Mouse (Mus musculus): ENCODE measurements around the gene Kansl1l. TPM values are rescaled to one million over a fixed set of nuclear protein-coding genes. Genes with fewer than 3 reads are reported as not detected.

Gene Kansl1l
- 2.6 and 5.6 TPM in 2 replicates for polyA plus RNA-seq (2012; ENCODE audit: low replicate concordance)

DNA sequence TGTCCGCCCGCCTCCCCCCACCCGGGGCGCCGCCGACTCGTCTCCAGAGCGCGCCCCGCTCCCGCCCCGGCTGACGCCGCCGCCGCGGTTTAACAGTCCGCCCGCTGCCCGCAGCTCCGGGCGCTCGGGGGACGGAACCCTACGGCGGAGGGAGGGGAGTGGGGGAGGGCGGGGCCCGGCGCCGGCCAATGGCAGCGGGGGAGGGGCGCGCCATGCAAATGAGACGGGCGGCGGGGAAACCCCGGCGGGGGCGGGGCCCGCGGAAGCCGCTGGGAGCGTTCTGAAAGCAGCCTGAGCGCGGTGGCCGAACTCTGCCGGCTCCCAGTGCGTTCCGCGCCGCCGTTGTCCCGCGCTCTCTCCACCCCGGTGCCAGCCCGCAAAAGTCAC, at the start of gene Kansl1l:
Gene Kansl1l (minus strand): TSS at position 110 of the 387 bp plus-strand sequence.

DNA sequence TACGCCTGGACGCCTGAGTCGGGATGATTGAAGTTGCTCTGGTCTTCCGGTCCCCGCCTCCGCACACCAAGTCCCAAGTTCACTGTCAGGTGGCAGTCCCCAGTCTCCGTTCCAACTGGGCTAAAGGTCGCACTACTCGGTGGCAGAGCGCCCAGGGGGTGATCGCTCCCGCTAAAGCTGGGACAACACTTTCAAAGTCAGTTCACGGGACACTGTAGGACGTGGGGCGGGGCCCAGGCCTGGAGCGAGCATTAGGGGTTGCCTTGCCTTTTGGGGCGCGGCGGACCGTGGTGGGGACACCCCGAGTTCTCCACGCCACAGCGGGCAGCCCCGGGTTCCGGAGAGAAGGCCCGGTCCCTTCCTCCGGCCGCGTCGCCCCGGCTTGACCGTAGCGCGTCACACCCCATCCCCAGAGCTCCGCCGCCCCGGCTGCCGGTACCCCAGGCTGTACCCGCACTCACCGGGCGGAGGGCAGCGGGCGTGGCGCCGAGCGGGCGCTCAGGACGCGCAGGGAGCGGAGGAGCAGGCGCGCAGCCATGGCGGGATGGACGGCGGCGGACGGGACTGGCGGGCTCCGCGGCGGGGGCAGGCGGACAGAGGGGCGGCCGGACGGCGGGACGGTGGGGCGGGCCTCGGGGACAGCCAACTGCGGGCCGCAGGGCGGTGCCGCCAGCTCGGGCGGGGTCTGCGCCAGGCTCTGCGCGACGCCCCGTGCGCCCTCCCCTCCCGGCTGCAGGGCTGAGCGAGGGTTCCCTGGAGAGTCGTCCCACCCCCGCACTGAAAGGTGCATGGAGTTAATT, 45.5 kb upstream of the Kansl1l start, which contains the start of gene Acadl:
Gene Acadl (minus strand): TSS at position 566 of the 800 bp plus-strand sequence.

DNA sequence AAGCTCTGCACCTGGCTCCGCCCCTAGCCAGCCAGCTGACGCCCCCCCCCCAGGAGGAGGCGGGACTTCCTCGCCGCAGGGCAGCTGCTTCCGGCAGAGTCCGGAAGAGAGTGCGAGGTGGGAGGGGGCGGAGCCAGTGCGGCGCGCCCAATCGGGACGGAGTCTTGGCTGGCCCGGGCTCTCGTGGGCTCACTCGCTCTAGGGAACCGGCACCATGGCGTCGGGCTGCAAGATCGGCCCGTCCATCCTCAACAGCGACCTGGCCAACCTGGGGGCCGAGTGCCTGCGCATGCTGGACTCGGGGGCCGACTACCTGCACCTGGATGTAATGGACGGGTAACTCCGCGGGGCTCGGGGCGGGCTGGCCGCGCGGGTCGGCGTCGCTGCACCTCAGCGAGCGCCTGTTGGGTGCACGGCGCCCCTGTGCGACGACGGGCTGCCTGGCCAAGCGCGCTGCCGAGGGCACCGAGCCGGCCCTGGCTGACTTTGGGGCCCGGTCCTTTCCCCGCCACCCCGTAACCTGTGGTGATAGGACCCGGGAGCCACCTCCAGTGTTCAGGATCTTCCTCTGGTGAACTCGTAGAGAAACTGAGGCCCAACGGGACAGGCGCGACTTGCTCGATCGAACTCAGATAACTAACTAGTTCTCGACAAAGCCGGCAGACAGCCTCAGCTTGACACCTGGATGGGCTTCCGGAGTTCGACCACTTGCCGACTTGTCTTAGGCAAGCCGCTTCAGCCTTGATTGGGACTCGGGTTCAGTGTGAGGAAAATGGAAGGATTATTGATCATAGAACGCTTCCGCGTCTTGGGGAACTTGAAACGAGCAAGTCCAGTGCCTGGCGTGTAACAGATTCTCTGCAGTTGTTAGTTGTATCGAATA, 116.4 kb downstream of the Kansl1l start, which contains the start of gene Rpe:
Gene Rpe (plus strand): TSS at position 139 of the 883 bp plus-strand sequence.

Other genes with a start within 250 kb of the Kansl1l start
- gene Rpe, start 116.7 kb downstream of the Kansl1l start, polyA plus RNA-seq (2012; ENCODE audit: low replicate concordance): 10.4 and 16.0 TPM in 2 replicates
- 5.9 and 7.2 TPM in 2 replicates for gene Acadl, start 45.7 kb upstream of the Kansl1l start, polyA plus RNA-seq (2012; ENCODE audit: low replicate concordance)
- gene Myl1, start 127.8 kb upstream of the Kansl1l start, polyA plus RNA-seq (2012; ENCODE audit: low replicate concordance): 0.18 TPM in 1 of 2 replicates, not detected in the other
- 6.6 and 18.8 TPM in 2 replicates for gene Lancl1, start 221.3 kb upstream of the Kansl1l start, polyA plus RNA-seq (2012; ENCODE audit: low replicate concordance)